Mouse (Mus musculus) myocyte (in vitro differentiated cells): ENCODE data around the gene Gtf3c6.

ENCODE experiments used
- E2F4 ChIP-seq: IDR thresholded peaks from one replicate; pipeline ENCODE4 v1.6.1; 2011; ENCODE audit warnings: mild to moderate bottlenecking, control low read depth, moderate library complexity; ENCODE audit not compliant: insufficient read depth
- MAX ChIP-seq: IDR thresholded peaks from one replicate; pipeline ENCODE4 v1.6.1; 2011; ENCODE audit warnings: low read depth, mild to moderate bottlenecking, control low read depth
- MYOD1 ChIP-seq, 3 experiments: IDR thresholded peaks; one replicate each; pipeline ENCODE4 v1.6.1; 2011; ENCODE audit warnings: control low read depth in 2 of 3, low read depth in 2 of 3, mild to moderate bottlenecking in 2 of 3, moderate library complexity in 1 of 3; ENCODE audit not compliant: insufficient read length in 2 of 3, control insufficient read depth in 1 of 3
- MYOG ChIP-seq, 3 experiments: IDR thresholded peaks; one replicate each; pipeline ENCODE4 v1.6.1; 2011; ENCODE audit warnings: control low read depth in 2 of 3, low read depth in 2 of 3, mild to moderate bottlenecking in 2 of 3; ENCODE audit not compliant: insufficient read length in 2 of 3, control insufficient read depth in 1 of 3, insufficient read depth in 1 of 3
- POLR2A ChIP-seq: IDR thresholded peaks from one replicate; pipeline ENCODE4 v1.6.1; 2011; ENCODE audit warnings: low read depth, mild to moderate bottlenecking, control low read depth, moderate library complexity; ENCODE audit not compliant: insufficient read length
- POLR2AphosphoS2 ChIP-seq: IDR thresholded peaks from one replicate; pipeline ENCODE4 v1.6.1; 2011; ENCODE audit warnings: low read depth, control low read depth; ENCODE audit not compliant: insufficient read length
- SRF ChIP-seq: IDR thresholded peaks from one replicate; pipeline ENCODE4 v1.6.1; 2011; ENCODE audit warnings: low read depth; ENCODE audit not compliant: control insufficient read depth, insufficient read length
- TCF12 ChIP-seq: IDR thresholded peaks from one replicate; pipeline ENCODE4 v1.6.1; 2011; ENCODE audit warnings: mild to moderate bottlenecking, control low read depth; ENCODE audit not compliant: poor library complexity, insufficient read depth, severe bottlenecking
- USF1 ChIP-seq: IDR thresholded peaks from one replicate; pipeline ENCODE4 v1.6.1; 2011; ENCODE audit warnings: low read depth, mild to moderate bottlenecking, control low read depth, moderate library complexity

- TF ChIP-seq USF1, result no peak
- TF ChIP-seq POLR2AphosphoS2, result no peak
- TF ChIP-seq TCF12, result no peak
- no peak for TF ChIP-seq MAX
- no peak for TF ChIP-seq POLR2A
- no peak for TF ChIP-seq MYOG (IDR thresholded peaks at IDR 0.05; ENCODE audit: control insufficient read depth in 1 of 3, insufficient read depth in 1 of 3, insufficient read length in 2 of 3, low read depth in 2 of 3)
- no peak for TF ChIP-seq E2F4
- TF ChIP-seq SRF, result no peak
- no peak for TF ChIP-seq MYOD1 (IDR thresholded peaks at IDR 0.05; ENCODE audit: control insufficient read depth in 1 of 3, insufficient read length in 2 of 3, low read depth in 2 of 3)
These were observed 20.4 kb upstream of the Gtf3c6 start for GRCm38 (mm10) chr10:40278317-40278716.
